Mouse (Mus musculus) embryonic fibroblast, embryonic 13.5 days (primary cell): ENCODE measurements around the gene Kcna2. TPM values are rescaled to one million over a fixed set of nuclear protein-coding genes. Genes with fewer than 3 reads are reported as not detected.
A peak's percentile ranks its signal among the peaks of the same experiment; 100 is the strongest.

Source experiments
- H3K27ac ChIP-seq: 2 replicates; pipeline ENCODE4 v1.5.1; 2012; ENCODE audit warnings: low read length, control low read depth, inconsistent platforms; ENCODE audit not compliant: insufficient read depth
- H3K4me1 ChIP-seq: 2 replicates; pipeline ENCODE4 v1.6.1; 2011; ENCODE audit warnings: low read length; ENCODE audit not compliant: control insufficient read depth, insufficient read depth
- H3K4me3 ChIP-seq: 2 replicates; pipeline ENCODE4 v1.5.1; 2011; ENCODE audit warnings: mild to moderate bottlenecking, control low read depth, low read length; ENCODE audit not compliant: insufficient read depth
- CTCF ChIP-seq: IDR thresholded peaks from 2 replicates; pipeline ENCODE4 v1.5.1; 2011; ENCODE audit warnings: mild to moderate bottlenecking, control low read depth, low read length, moderate library complexity, borderline replicate concordance; ENCODE audit not compliant: insufficient read depth
- POLR2A ChIP-seq: IDR thresholded peaks from 2 replicates; pipeline ENCODE4 v1.6.1; 2011; ENCODE audit warnings: low read depth, mild to moderate bottlenecking, control low read depth, low read length, moderate library complexity
- polyA plus RNA-seq: library from polyadenylated mRNA; stranded (reverse); fragments of >200 nt; gene quantifications from 2 replicates; pipeline ENCODE4 v1.2.4, GENCODE M21; 2011; ENCODE audit warnings: low read depth; ENCODE audit not compliant: missing spikeins, insufficient read length

The Kcna2 gene
- polyA plus RNA-seq, 1 experiment: 0.07 TPM

DNA sequence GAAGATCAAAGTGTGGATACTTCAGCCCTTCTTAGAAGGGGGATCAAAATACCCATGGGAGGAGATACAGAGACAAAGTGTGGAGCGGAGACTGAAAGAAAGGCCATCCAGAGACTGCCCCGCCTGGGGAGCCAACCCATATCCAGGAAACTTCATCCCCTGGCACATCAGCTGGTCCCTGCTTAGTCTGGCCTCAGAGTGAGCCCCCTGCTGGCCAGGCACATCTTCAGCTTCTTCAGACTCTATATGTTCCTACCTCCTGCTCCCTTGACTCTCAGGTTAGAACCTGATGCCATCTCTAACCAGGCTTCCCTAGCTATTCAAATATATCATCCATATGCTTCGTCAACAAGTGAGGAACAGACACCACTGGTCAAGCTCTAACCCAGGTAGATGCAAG lies 48.1 kb downstream of the Kcna2 start:
- Histone ChIP-seq H3K4me1 (no peaks in the 10 kb centered on the region), H3K4me3 (no peak overlapping the region), H3K27ac (no peak overlapping the region)
- TF ChIP-seq CTCF: peak; percentile 55; the same call in 1 of the 2 replicates
- no peak for TF ChIP-seq POLR2A

DNA sequence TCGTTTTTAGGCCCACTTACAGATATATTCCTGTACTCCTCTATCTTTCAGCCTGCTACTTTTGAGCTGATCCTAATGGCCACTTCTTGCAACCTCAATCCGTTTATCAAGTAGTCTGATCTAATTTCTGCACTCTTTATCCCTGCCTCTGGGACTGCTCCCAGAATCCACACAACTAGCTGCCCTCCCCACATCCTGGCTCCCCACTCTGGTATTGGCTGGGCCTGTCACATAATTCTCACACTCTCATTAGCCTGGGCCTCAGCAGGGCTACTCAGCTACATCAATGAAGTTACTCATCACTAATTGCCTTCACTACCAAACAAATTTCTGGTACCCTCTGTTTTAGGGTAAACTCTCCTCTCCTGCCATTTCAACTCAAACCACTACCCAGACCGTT lies 49.5 kb downstream of the Kcna2 start:
- H3K27ac ChIP-seq: no peak overlapping the region
- no peaks in the 10 kb centered on the region for H3K4me1 ChIP-seq
- H3K4me3 ChIP-seq: no peak overlapping the region
- no peak for TF ChIP-seq POLR2A
- TF ChIP-seq CTCF: no peak

DNA sequence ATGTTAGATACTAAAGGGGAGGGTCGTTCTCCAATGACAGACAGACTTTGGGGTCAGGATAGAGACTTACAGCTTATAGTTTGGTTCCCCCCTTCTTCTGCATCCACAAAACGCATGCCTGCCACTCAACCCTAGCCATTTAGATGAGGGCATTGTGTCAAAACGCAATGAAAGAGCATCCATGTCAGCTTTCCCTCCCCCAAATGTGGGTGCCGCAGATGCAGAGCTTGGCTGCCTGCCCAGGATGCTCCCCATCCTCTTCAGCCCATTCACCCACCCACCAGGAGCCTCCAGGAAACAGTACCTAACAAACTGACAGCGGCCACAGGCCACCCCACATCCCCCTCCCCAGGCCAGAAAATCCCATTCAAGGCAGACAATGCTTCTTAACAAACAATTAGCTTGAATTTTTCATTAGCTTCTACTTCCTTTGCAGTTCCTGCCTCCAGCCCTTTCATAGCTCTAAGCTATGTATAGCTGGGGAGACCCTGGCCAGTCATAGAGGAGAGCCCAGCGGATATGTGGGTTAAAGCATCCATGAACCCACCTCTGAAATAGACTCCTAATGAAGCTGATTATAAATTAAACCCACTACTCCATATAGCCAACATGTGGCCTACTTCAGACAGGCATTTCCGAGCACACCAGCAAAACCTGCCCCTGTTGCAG lies 50.1 kb downstream of the Kcna2 start:
- Histone ChIP-seq H3K4me3 (no peak overlapping the region), H3K4me1 (no peaks in the 10 kb centered on the region), H3K27ac (no peak overlapping the region)
- TF ChIP-seq CTCF: no peak
- no peak for TF ChIP-seq POLR2A

DNA sequence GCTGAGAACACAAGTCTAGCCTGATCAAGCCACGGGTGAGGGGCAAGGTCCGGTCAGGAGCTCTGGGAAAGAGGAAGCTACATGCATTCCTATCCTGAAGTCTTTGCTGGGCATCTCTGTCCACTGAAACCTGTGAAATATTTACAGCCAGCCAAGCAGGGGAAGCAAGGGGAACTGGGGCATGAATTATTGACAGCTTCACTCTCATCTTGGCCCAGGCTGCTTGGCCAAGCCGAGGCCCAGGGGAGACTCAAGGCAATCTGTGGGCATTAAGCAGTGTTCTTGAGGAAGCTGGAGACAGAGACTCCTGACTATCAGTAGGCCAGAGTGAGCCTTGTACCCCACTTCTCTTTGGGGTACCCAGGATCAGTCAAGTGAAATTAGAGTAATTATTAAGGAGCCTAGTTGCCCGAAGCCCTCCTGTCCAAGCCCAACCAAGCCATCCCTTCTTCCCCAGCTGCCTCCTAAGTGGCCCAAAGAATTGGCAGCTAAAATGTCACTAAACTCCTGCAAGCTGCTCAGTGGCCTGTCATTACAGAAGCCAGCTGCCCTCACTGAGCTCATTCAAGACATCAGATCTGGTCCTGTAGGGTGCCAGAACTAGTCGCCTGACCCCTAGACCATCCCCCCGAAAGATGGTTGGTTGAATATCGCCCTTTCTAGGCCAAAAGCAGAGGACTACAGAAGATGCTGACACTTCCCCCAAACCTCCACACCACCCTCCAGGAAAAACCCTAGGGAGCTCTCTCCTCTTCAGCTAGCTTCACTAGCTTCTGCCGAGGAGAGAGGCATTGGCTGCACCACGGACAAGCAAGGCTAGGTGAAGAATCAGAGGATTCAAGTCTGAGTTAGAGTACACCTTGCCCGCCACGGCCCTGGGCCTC lies 53.1 kb downstream of the Kcna2 start:
- H3K4me1 ChIP-seq: no peaks in the 10 kb centered on the region
- no peak overlapping the region for H3K4me3 ChIP-seq

DNA sequence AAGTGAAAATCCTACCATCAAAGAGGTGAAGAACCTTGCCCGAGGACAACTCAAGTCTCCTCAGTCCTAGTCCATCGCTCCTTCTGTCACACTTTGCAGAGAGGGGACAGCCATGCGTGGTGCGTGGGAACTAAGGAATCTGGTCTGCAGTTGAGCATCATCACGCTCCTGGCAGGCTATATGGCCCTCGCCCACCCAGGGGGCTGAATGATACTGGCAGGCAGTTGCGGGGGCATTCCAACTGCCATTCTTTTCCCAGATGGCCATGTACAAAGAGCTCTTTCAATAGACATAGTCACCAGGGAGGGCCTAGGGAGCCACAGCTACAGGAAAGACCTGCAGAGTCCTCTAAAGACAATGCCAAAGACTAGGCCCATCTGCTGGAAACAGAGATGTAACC lies 57.9 kb downstream of the Kcna2 start:
- Histone ChIP-seq H3K27ac (no peak overlapping the region), H3K4me1 (no peaks in the 10 kb centered on the region), H3K4me3 (no peak overlapping the region)
- TF ChIP-seq POLR2A (no peak), CTCF (no peak)

More for the DNA sequence above, 53.1 kb downstream of the Kcna2 start:
- TF ChIP-seq POLR2A: no peak
- TF ChIP-seq CTCF: no peak
- no peak overlapping the region for H3K27ac ChIP-seq

DNA sequence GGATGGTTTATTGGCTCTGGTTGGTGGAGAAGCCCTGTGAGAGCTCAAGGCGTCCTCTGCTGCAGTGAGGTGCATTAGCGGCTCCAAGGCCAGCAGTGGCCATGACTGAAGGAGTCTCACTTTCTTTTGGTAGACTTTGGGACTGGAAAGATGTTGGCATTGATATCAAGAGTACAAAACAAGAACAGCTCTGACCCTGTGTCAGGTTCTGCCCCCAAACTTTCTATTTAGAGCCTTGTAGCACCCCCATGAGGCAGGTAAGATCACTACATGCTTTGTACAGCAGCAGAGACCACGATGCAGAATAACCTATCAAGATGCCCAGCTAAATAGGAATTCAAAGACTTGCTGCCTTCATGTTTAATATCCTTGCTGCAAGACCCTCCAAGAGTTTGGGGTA lies 58.5 kb downstream of the Kcna2 start:
- Histone ChIP-seq H3K4me3 (no peak overlapping the region), H3K27ac (no peak overlapping the region), H3K4me1 (no peaks in the 10 kb centered on the region)
- TF ChIP-seq POLR2A (no peak), CTCF (no peak)

DNA sequence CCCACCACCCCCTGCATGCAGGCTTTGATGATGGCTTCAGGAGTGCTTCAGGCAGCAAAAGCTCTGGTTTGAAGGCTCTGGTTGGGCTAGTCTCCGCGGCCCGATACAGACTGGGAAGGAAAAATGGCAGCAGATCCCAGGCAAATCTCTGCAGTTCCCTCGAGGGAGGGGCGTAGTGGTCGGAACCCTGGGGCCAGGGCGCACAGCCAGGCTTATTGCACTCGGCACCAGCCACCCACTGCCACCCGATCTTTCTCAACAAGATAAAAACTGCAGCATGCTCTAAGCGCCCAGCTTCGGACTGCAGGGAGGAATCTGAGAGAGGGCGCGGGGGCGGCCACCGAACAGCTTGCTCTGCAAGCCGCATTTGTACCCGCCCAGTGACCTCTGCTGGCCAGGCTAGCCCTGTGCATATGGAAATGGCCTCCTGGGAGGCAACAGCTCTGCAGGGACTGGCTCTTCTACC lies 58.9 kb downstream of the Kcna2 start:
- TF ChIP-seq POLR2A (no peak), CTCF (peak; percentile 17; the same call in 1 of the 2 replicates)
- no peak overlapping the region for H3K4me3 ChIP-seq
- no peaks in the 10 kb centered on the region for H3K4me1 ChIP-seq
- no peak overlapping the region for H3K27ac ChIP-seq

DNA sequence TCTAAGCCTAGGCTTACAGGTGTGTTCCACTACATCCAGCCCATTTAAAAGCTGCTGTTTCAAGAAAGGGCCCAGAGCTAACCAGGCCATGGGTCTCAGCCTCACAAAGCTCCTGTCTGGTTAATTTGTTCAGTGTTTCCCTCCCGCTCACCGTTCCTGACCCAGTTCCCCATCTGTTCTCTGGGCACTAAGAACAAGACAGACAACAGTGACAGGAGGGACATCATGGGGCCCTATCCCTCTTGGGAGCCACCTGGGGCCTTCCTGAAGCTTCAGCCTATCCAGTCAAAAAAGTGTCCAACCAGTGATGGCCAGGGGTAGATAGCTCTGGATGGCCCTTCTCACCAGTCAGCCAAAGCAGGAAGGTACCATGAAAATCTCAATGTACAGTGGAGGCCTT lies 61.8 kb downstream of the Kcna2 start:
- Histone ChIP-seq H3K4me3 (no peak overlapping the region), H3K27ac (no peak overlapping the region), H3K4me1 (no peaks in the 10 kb centered on the region)
- TF ChIP-seq POLR2A (no peak), CTCF (no peak)

Other genes starting within 250 kb of the Kcna2 start
- 0.35 and 0.46 TPM in 2 replicates for gene Kcna3, start 65.0 kb upstream of the Kcna2 start, polyA plus RNA-seq
- not detected in 2 replicates for gene Kcna10, start 81.9 kb downstream of the Kcna2 start, polyA plus RNA-seq
- gene Cym, start 120.6 kb downstream of the Kcna2 start, polyA plus RNA-seq: not detected in 2 replicates
- not detected in 2 replicates for gene A630076J17Rik, start 129.5 kb downstream of the Kcna2 start, polyA plus RNA-seq
- gene Prok1, start 138.6 kb downstream of the Kcna2 start, polyA plus RNA-seq: not detected in 2 replicates
- gene Lamtor5, start 177.7 kb downstream of the Kcna2 start, polyA plus RNA-seq: 72.9 and 84.2 TPM in 2 replicates
- 11.6 and 13.5 TPM in 2 replicates for gene Slc16a4, start 190.1 kb downstream of the Kcna2 start, polyA plus RNA-seq
- gene Rbm15, start 232.5 kb downstream of the Kcna2 start, polyA plus RNA-seq: 18.2 and 19.0 TPM in 2 replicates